Mouse (Mus musculus): ENCODE measurements around the gene Cabp4. TPM values are rescaled to one million over a fixed set of nuclear protein-coding genes. Genes with fewer than 3 reads are reported as not detected.
"Not testable (repeated sequence)": the region's sequence is repeated elsewhere in the genome, so short reads cannot be mapped to it uniquely, and the experiment has no call there.

Gene Cabp4
- polyA plus RNA-seq, 2 experiments from 2014 or later = 0.79 to 0.92 TPM

GRCm38 (mm10) chr19:4146366-4147021 lies 2.7 kb upstream of the Cabp4 start:
- ATAC-seq = no peak

- ATAC-seq = no peak
These were observed 2.1 kb upstream of the Cabp4 start for GRCm38 (mm10) chr19:4145936-4146335.

GRCm38 (mm10) chr19:4144550-4145498 lies 991 bp upstream of the Cabp4 start:
- no peak for ATAC-seq

- ATAC-seq = no peak
These were observed 1.2 kb downstream of the Cabp4 start for GRCm38 (mm10) chr19:4142416-4143173.

- ATAC-seq = no peak
These were observed 3.7 kb downstream of the Cabp4 start for GRCm38 (mm10) chr19:4140147-4140546.

- ATAC-seq = no peak
These were observed 4.4 kb downstream of the Cabp4 start, which contains the start of gene Gpr152 for GRCm38 (mm10) chr19:4139446-4139845. Gene Gpr152, plus strand, starts transcription at chr19:4139787.

GRCm38 (mm10) chr19:4137913-4138312 lies 5.9 kb downstream of the Cabp4 start:
- no peak for ATAC-seq

- ATAC-seq = no peak
These were observed 7.4 kb downstream of the Cabp4 start for GRCm38 (mm10) chr19:4136463-4136862.

GRCm38 (mm10) chr19:4135963-4136345 lies 7.9 kb downstream of the Cabp4 start:
- peak; percentile 76 for ATAC-seq

- ATAC-seq = peak; percentile 91
These were observed 8.4 kb downstream of the Cabp4 start for GRCm38 (mm10) chr19:4135229-4135962.

GRCm38 (mm10) chr19:4134354-4134753 lies 9.5 kb downstream of the Cabp4 start:
- no peak for ATAC-seq

GRCm38 (mm10) chr19:4131768-4132167 lies 12.1 kb downstream of the Cabp4 start:
- no peak for ATAC-seq

- ATAC-seq = no peak
These were observed 12.8 kb downstream of the Cabp4 start for GRCm38 (mm10) chr19:4131075-4131474.

GRCm38 (mm10) chr19:4130106-4130505 lies 13.7 kb downstream of the Cabp4 start:
- no peak for ATAC-seq

- ATAC-seq = no peak
These were observed 14.4 kb downstream of the Cabp4 start for GRCm38 (mm10) chr19:4129462-4129861.

GRCm38 (mm10) chr19:4126759-4127495 lies 16.9 kb downstream of the Cabp4 start:
- no peak for ATAC-seq

- peak; percentile 73 for ATAC-seq
These were observed 17.8 kb downstream of the Cabp4 start, which contains the start of gene Aip for GRCm38 (mm10) chr19:4125741-4126696. Gene Aip, minus strand, starts transcription at chr19:4125858.

- not testable (repeated sequence) for ATAC-seq
These were observed 18.6 kb downstream of the Cabp4 start for GRCm38 (mm10) chr19:4125268-4125667.

GRCm38 (mm10) chr19:4124432-4124831 lies 19.4 kb downstream of the Cabp4 start:
- no peak for ATAC-seq
